Mouse (Mus musculus): Measurements from ENCODE around the gene Zfp691.

The Zfp691 gene

GRCm38 (mm10) chr4:119167663-119168062 lies 6.3 kb downstream of the Zfp691 start:
- peak; percentile 73; the same call in 1 of the 2 replicates for ATAC-seq (ENCODE audit: low TSS enrichment)

GRCm38 (mm10) chr4:119167068-119167467 lies 6.9 kb downstream of the Zfp691 start:
- no peak for ATAC-seq (ENCODE audit: low TSS enrichment)

GRCm38 (mm10) chr4:119165916-119166315 lies 8.1 kb downstream of the Zfp691 start:
- no peak for ATAC-seq (ENCODE audit: low TSS enrichment)

- no peak for ATAC-seq (ENCODE audit: low TSS enrichment)
These were observed 11.0 kb downstream of the Zfp691 start for GRCm38 (mm10) chr4:119162990-119163389.

- ATAC-seq (ENCODE audit: low TSS enrichment), result no peak
These were observed 12.6 kb downstream of the Zfp691 start for GRCm38 (mm10) chr4:119161358-119161757.

GRCm38 (mm10) chr4:119157891-119158290 lies 16.1 kb downstream of the Zfp691 start:
- no peak for ATAC-seq (ENCODE audit: low TSS enrichment)

- ATAC-seq (ENCODE audit: low TSS enrichment), result no peak
These were observed 16.8 kb downstream of the Zfp691 start for GRCm38 (mm10) chr4:119157186-119157585.

- no peak for ATAC-seq (ENCODE audit: low TSS enrichment)
These were observed 25.3 kb downstream of the Zfp691 start for GRCm38 (mm10) chr4:119148741-119149140.

GRCm38 (mm10) chr4:119147347-119147746 lies 26.6 kb downstream of the Zfp691 start:
- no peak for ATAC-seq (ENCODE audit: low TSS enrichment)

GRCm38 (mm10) chr4:119146816-119147215 lies 27.2 kb downstream of the Zfp691 start:
- no peak for ATAC-seq (ENCODE audit: low TSS enrichment)

GRCm38 (mm10) chr4:119142230-119142871 lies 31.6 kb downstream of the Zfp691 start:
- peak; percentile 38; the same call in 1 of the 2 replicates for ATAC-seq (ENCODE audit: low TSS enrichment)

GRCm38 (mm10) chr4:119141191-119141590 lies 32.8 kb downstream of the Zfp691 start:
- peak; percentile 68 for ATAC-seq (ENCODE audit: low TSS enrichment)

GRCm38 (mm10) chr4:119140126-119140525 lies 33.9 kb downstream of the Zfp691 start:
- no peak for ATAC-seq (ENCODE audit: low TSS enrichment)

GRCm38 (mm10) chr4:119138776-119139175 lies 35.2 kb downstream of the Zfp691 start:
- ATAC-seq (ENCODE audit: low TSS enrichment), result no peak

- ATAC-seq (ENCODE audit: low TSS enrichment), result peak; percentile 66
These were observed 35.8 kb downstream of the Zfp691 start for GRCm38 (mm10) chr4:119138171-119138570.

- no peak for ATAC-seq (ENCODE audit: low TSS enrichment)
These were observed 36.7 kb downstream of the Zfp691 start for GRCm38 (mm10) chr4:119137313-119137712.

- ATAC-seq (ENCODE audit: low TSS enrichment), result no peak
These were observed 40.1 kb downstream of the Zfp691 start for GRCm38 (mm10) chr4:119133860-119134259.

- no peak for ATAC-seq (ENCODE audit: low TSS enrichment)
These were observed 40.7 kb downstream of the Zfp691 start for GRCm38 (mm10) chr4:119133306-119133705.

- ATAC-seq (ENCODE audit: low TSS enrichment), result no peak
These were observed 42.6 kb downstream of the Zfp691 start for GRCm38 (mm10) chr4:119131189-119131910.

- no peak for ATAC-seq (ENCODE audit: low TSS enrichment)
These were observed 44.9 kb downstream of the Zfp691 start for GRCm38 (mm10) chr4:119129096-119129495.

GRCm38 (mm10) chr4:119128547-119128946 lies 45.4 kb downstream of the Zfp691 start:
- ATAC-seq (ENCODE audit: low TSS enrichment), result no peak

- no peak for ATAC-seq (ENCODE audit: low TSS enrichment)
These were observed 46.8 kb downstream of the Zfp691 start for GRCm38 (mm10) chr4:119127229-119127628.

- ATAC-seq (ENCODE audit: low TSS enrichment), result peak; percentile 60; the same call in 1 of the 2 replicates
These were observed 48.3 kb downstream of the Zfp691 start for GRCm38 (mm10) chr4:119125577-119126270.

Measured in frontal cortex, adult (tissue).